Mouse (Mus musculus) hindbrain, embryonic 14.5 days (tissue): Measurements from ENCODE around the gene Myo1b. TPM values are rescaled to one million over a fixed set of nuclear protein-coding genes. Genes with fewer than 3 reads are reported as not detected.
A peak's percentile ranks its signal among the peaks of the same experiment; 100 is the strongest.

Experiments
- ATAC-seq: fragments of 200-750 bp; cut with Nextera tagmentation; 2 replicates; pipeline ENCODE4 v1.8.0; 2017; ENCODE audit warnings: moderate number of reproducible peaks, mild to moderate bottlenecking, moderate TSS enrichment, moderate library complexity; ENCODE audit not compliant: low FRiP score
- DNase-seq: peaks from one replicate; pipeline ENCODE4 v3.0.0-alpha.2; 2015; ENCODE audit warnings: low spot score
- H3K27ac ChIP-seq: fragments of 300-500 bp; sonication (generic); 2 replicates; pipeline ENCODE4 v1.5.1; 2014; ENCODE audit warnings: mild to moderate bottlenecking, moderate library complexity
- H3K27me3 ChIP-seq: fragments of 300-500 bp; sonication (generic); 2 replicates; pipeline ENCODE4 v1.6.1; 2014; ENCODE audit warnings: mild to moderate bottlenecking, low read length, mixed read lengths; ENCODE audit not compliant: control insufficient read depth, insufficient read depth
- H3K36me3 ChIP-seq: fragments of 300-500 bp; sonication (generic); replicated peaks from 2 replicates; pipeline ENCODE4 v1.6.1; 2014; ENCODE audit not compliant: control insufficient read depth, insufficient read depth
- H3K4me1 ChIP-seq: fragments of 300-500 bp; sonication (generic); replicated peaks from 2 replicates; pipeline ENCODE4 v1.6.1; 2014; ENCODE audit warnings: antibody characterized with exemption, low read length, mixed read lengths; ENCODE audit not compliant: control insufficient read depth, insufficient read depth
- H3K4me2 ChIP-seq: fragments of 300-500 bp; sonication (generic); replicated peaks from 2 replicates; pipeline ENCODE4 v1.6.1; 2014; ENCODE audit warnings: mild to moderate bottlenecking, moderate library complexity
- H3K4me3 ChIP-seq: fragments of 300-500 bp; sonication (generic); replicated peaks from 2 replicates; pipeline ENCODE4 v1.5.1; 2014; ENCODE audit warnings: mild to moderate bottlenecking, low read length
- H3K9ac ChIP-seq: fragments of 300-500 bp; sonication (generic); 2 replicates; pipeline ENCODE4 v1.6.1; 2014
- H3K9me3 ChIP-seq: fragments of 300-500 bp; sonication (generic); 2 replicates; pipeline ENCODE4 v1.6.1; 2016; ENCODE audit warnings: low read length; ENCODE audit not compliant: control insufficient read depth
- WGBS: fragments of 180-500 bp; shearing (Covaris S2); extraction: QIAGEN DNeasy Blood & Tissue Kit; methylation state at CpG from one replicate; pipeline ENCODE4 v1.1.7; 2014; 5-methylcytosine and 5-hydroxymethylcytosine counted together
- polyA plus RNA-seq: library from polyadenylated mRNA; unstranded; fragments of >200 nt; fragmentation: Nextera tagmentation; extraction: Ambion mirVana; gene quantifications from 2 replicates; pipeline ENCODE4 v1.2.1, GENCODE M21; 2014

The Myo1b gene
- polyA plus RNA-seq, 1 experiment from 2014 or later: 81.5 TPM

- Histone ChIP-seq H3K36me3 (no peaks in the 10 kb centered on the region), H3K4me2 (no peak overlapping the region), H3K9me3 (no peaks in the 10 kb centered on the region), H3K9ac (no peak overlapping the region), H3K4me1 (peaks cover 30% of the 10 kb centered on the region), H3K27ac (no peak overlapping the region), H3K27me3 (no peaks in the 10 kb centered on the region), H3K4me3 (no peak overlapping the region)
- ATAC-seq: no peak
- 31% methylated on average over 8 of the region's 8 CpGs for WGBS
- DNase-seq: no peak
Observed at GRCm38 (mm10) chr1:51907821-51908220, 8.1 kb downstream of the Myo1b start.

- H3K9ac ChIP-seq: no peak overlapping the region
- H3K4me2 ChIP-seq: no peak overlapping the region
- H3K36me3 ChIP-seq: no peaks in the 10 kb centered on the region
- WGBS: 96% methylated on average over 8 of the region's 8 CpGs
- H3K4me3 ChIP-seq: no peak overlapping the region
- H3K9me3 ChIP-seq: no peaks in the 10 kb centered on the region
- H3K27ac ChIP-seq: no peak overlapping the region
- H3K27me3 ChIP-seq: no peaks in the 10 kb centered on the region
- no peak for ATAC-seq
- DNase-seq: no peak
- peaks cover 30% of the 10 kb centered on the region for H3K4me1 ChIP-seq
Observed at GRCm38 (mm10) chr1:51906206-51906906, 9.5 kb downstream of the Myo1b start.

- Histone ChIP-seq H3K27me3 (no peaks in the 10 kb centered on the region), H3K4me1 (peaks cover 23% of the 10 kb centered on the region), H3K4me2 (no peak overlapping the region), H3K9me3 (no peaks in the 10 kb centered on the region), H3K27ac (no peak overlapping the region), H3K36me3 (no peaks in the 10 kb centered on the region), H3K4me3 (no peak overlapping the region), H3K9ac (no peak overlapping the region)
- DNase-seq: no peak
- WGBS: 87% methylated on average over 6 of the region's 6 CpGs
- no peak for ATAC-seq
Observed at GRCm38 (mm10) chr1:51905073-51905472, 10.8 kb downstream of the Myo1b start.

DNA sequence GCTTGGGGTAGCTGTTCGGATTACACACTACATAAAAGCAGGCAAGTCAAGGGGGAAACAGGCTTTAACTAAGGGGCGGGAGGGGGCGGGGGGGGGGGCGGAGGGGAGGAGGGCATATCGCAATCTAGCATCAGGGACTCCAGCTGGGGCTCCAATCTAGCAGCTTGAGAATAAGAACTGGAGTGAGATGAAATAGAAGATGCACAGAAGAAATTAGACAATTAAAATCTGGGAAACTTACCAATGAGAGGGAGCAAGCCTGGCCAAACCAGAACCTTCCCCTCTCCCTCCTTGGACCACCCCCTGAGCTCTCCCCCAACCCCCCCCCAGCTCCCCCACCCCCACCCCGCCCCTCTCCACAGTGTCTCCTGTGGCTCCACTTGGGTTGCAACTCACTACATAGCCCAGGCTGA, 18.7 kb downstream of the Myo1b start:
- Histone ChIP-seq H3K27ac (no peak overlapping the region), H3K9me3 (no peaks in the 10 kb centered on the region), H3K4me1 (no peaks in the 10 kb centered on the region), H3K4me3 (no peak overlapping the region), H3K36me3 (no peaks in the 10 kb centered on the region), H3K9ac (no peak overlapping the region), H3K27me3 (no peaks in the 10 kb centered on the region), H3K4me2 (no peak overlapping the region)
- ATAC-seq (no peak), DNase-seq (no peak)
- WGBS: 53% methylated on average over 6 of the region's 6 CpGs

GRCm38 (mm10) chr1:51895961-51896360, 19.9 kb downstream of the Myo1b start:
- no peaks in the 10 kb centered on the region for H3K4me1 ChIP-seq
- no peaks in the 10 kb centered on the region for H3K27me3 ChIP-seq
- 24% methylated on average over 10 of the region's 10 CpGs for WGBS
- H3K9ac ChIP-seq: no peak overlapping the region; the same call in 1 of the 2 replicates
- H3K36me3 ChIP-seq: no peaks in the 10 kb centered on the region
- no peak overlapping the region for H3K4me2 ChIP-seq
- H3K27ac ChIP-seq: no peak overlapping the region
- H3K4me3 ChIP-seq: no peak overlapping the region
- no peak for DNase-seq
- ATAC-seq: 0 out of 2 replicates have a peak, but pooled peaks have one; percentile 38
- no peaks in the 10 kb centered on the region for H3K9me3 ChIP-seq

GRCm38 (mm10) chr1:51894721-51895120, 21.1 kb downstream of the Myo1b start:
- ATAC-seq (no peak), DNase-seq (no peak)
- Histone ChIP-seq H3K4me2 (no peak overlapping the region), H3K9me3 (no peaks in the 10 kb centered on the region), H3K27me3 (no peaks in the 10 kb centered on the region), H3K36me3 (no peaks in the 10 kb centered on the region), H3K27ac (no peak overlapping the region), H3K9ac (no peak overlapping the region), H3K4me1 (no peaks in the 10 kb centered on the region), H3K4me3 (no peak overlapping the region)
- WGBS: 82% methylated on average over 3 of the region's 3 CpGs

- Histone ChIP-seq H3K9ac (no peak overlapping the region), H3K36me3 (no peaks in the 10 kb centered on the region), H3K27ac (no peak overlapping the region; the same call in 1 of the 2 replicates), H3K4me1 (no peaks in the 10 kb centered on the region), H3K9me3 (no peaks in the 10 kb centered on the region), H3K4me2 (no peak overlapping the region), H3K27me3 (no peaks in the 10 kb centered on the region), H3K4me3 (no peak overlapping the region)
- ATAC-seq (no peak), DNase-seq (no peak)
- 80% methylated on average over 16 of the region's 16 CpGs for WGBS
Observed at GRCm38 (mm10) chr1:51893521-51894355, 22.1 kb downstream of the Myo1b start.

DNA sequence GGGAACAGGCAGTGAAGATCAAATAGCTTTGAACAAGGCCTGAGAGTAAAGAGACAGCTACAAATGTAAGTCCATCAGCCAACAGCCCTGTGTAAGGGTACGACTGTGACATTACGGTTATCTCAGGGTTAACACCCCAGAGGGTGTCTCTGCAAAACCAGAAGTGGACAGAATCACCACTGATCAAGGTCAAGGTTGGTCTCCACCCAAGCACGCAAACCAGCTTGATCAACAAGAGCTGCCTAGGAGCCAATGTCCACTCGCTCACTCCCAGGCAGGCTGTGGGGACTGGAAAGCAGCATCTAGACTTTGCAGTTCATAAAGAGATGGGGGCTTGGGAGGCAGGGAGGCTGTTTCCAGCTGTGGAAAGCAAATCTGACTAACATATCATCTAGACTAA, 23.9 kb downstream of the Myo1b start:
- 84% methylated on average over 4 of the region's 4 CpGs for WGBS
- no peak for ATAC-seq

DNA sequence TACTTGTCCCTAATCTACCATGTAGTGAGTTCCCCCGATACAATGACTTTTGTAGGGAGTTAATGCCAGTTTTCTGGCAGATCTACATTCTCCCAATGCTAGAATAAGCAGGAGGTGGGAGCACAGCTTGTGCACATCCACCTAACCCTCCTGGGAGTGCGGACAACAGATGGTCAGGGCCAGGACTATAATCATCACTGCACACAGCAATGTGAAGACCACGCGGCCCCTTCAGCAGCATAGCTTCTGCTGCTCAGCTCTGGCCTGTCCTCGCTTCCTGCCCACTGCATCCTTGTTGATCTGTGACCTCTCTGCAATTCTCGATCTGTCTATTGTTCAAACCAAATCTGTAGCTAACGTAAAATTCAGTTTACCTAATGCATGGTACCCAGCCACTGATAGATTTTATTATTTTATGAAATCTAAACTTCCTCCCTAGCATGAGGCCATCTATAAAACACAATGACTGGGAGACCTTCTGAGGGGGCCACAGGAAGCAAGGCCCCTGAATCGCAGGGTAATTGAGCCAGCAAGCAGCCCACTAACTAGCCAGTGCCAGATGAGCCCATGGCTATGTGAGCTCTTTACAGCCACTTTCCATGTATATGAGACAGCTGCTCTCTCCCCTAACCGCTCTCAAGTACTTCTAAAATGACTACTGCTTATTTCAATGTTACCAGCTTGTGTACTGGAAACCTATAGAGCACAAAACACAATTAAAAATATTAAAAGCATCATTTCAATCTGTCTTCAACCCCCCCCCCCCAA, 27.6 kb downstream of the Myo1b start:
- 57% methylated on average over 9 of the region's 9 CpGs for WGBS
- Histone ChIP-seq H3K9ac (no peak overlapping the region), H3K36me3 (no peaks in the 10 kb centered on the region), H3K27ac (0 out of 2 replicates have a peak overlapping the region, but pooled peaks have one; percentile 28), H3K9me3 (no peaks in the 10 kb centered on the region), H3K27me3 (no peaks in the 10 kb centered on the region), H3K4me1 (peaks cover 21% of the 10 kb centered on the region), H3K4me2 (no peak overlapping the region), H3K4me3 (no peak overlapping the region)
- ATAC-seq: no peak; the same call in 1 of the 2 replicates
- DNase-seq: no peak

More for the DNA sequence above, 23.9 kb downstream of the Myo1b start:
- DNase-seq: no peak
- Histone ChIP-seq H3K4me2 (no peak overlapping the region), H3K27me3 (no peaks in the 10 kb centered on the region), H3K9ac (no peak overlapping the region), H3K4me3 (no peak overlapping the region), H3K36me3 (no peaks in the 10 kb centered on the region), H3K27ac (no peak overlapping the region), H3K4me1 (peaks cover 14% of the 10 kb centered on the region), H3K9me3 (no peaks in the 10 kb centered on the region)
